Mouse (Mus musculus): ENCODE measurements at regions not wholly inside any gene's neighbourhood (a gene's known extent, or its start where the extent isn't known, plus 50 kb on each side); places are given as distances from the start of the nearest gene placed in this dataset.

DNA sequence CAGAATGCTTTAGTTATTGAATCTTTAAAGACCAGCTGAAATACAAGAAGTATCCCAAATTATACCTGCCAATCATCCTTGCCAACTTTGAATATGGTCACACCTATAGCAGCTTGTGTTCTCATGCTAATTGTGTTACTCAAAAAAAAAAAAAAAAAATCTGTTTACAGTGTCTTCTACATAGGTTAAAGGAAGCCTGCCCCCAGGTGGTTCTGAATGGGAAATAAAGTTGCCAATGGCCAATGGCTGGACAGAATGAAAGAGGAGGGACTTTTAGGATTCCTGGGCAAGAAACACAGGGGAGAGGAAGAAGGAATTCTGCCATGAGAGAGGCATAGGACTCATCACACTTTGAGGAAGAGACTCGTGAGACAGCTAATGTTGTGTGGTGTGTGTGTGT, 197.5 kb upstream of the Gm21897 start:
- TF ChIP-seq POLR2A (IDR thresholded peaks at IDR 0.05; ENCODE audit: low read depth, low read length) = no peak
- TF ChIP-seq CTCF (IDR thresholded peaks at IDR 0.05; ENCODE audit: extremely low read depth, insufficient read depth, insufficient read length, insufficient replicate concordance) = no peak

All from spleen, adult 2 months (tissue).